Comparison of ENCODE assay signal across 10 mouse cellular contexts in the genomic region with DNA sequence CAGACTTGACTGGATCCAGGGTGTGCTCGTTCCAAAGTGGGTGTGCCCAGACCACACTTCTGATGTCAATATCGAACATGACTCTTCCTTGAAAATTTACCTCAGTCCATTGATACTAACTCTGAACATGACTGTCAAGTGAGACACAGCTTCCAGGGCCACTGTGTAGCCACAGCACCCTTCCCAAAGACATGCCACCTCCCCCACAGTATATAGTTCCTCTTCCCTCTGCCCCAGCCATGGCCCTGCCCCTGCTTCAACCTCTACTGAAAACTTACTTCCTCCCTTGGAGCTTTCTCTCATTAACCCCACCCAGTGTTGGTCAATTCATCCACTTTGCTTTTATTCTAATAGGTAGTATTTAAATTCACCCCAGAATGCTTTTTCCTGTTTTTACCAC. TPM values are rescaled to one million over a fixed set of nuclear protein-coding genes. Genes with fewer than 3 reads are reported as not detected.
DNase-seq lines count a peak whose midpoint lies in the region; ATAC-seq and TF ChIP-seq lines count a peak whose summit lies in the region.
"Had no signal": no experiment of that assay in that cellular context is flagged by ENCODE, and none has a peak within 500 bp of the region (broad histone marks: within the 10 kb centered on the region; RNA-seq: fewer than 3 reads in every experiment).

No protein-coding gene starts in this region.

- no peak overlapping the region for H3K4me3 ChIP-seq in liver, embryonic 12.5 days
- no peak overlapping the region for H3K4me3 ChIP-seq in lung, postnatal 0 days (ENCODE audit: low read depth, low read length)

- peaks cover 32% of the 10 kb centered on the region; the same call in 1 of the 2 replicates for H3K27me3 ChIP-seq in liver, embryonic 12.5 days (replicated peaks)
- no peaks in the 10 kb centered on the region for H3K27me3 ChIP-seq in lung, postnatal 0 days (replicated peaks; ENCODE audit: insufficient read depth, low read length)
- no peaks in the 10 kb centered on the region for H3K27me3 ChIP-seq in splenic B cell, adult 2 months (ENCODE audit: control insufficient read depth, insufficient read depth, low read length, poor library complexity, severe bottlenecking)

- peak; percentile 29 for DNase-seq in liver
- DNase-seq in lung, postnatal 0 days (ENCODE audit: low spot score) = peak; percentile 57
- peak; percentile 78 for DNase-seq in splenic B cell, adult 2 months (ENCODE audit: low read depth, low spot score)
- no peak for DNase-seq in frontal cortex, postnatal 14 days (ENCODE audit: low spot score in 2 of 2)
- DNase-seq in layer of hippocampus, adult 8-10 months (ENCODE audit: low spot score in 2 of 2) = no peak
- DNase-seq: cerebellum, postnatal 36 days; forebrain, postnatal 0 days; kidney, adult 2 months had no signal

- H3K4me1 ChIP-seq in liver, embryonic 12.5 days = peaks cover 75% of the 10 kb centered on the region
- peaks cover 5% of the 10 kb centered on the region; the same call in 1 of the 2 replicates for H3K4me1 ChIP-seq in lung, postnatal 0 days (ENCODE audit: insufficient read depth, low read depth, low read length)

- no peak for TF ChIP-seq EP300 in lung, postnatal 0 days (IDR thresholded peaks at IDR 0.05)

- H3K9ac ChIP-seq in liver, embryonic 12.5 days = no peak overlapping the region
- no peak overlapping the region for H3K9ac ChIP-seq in lung, postnatal 0 days (replicated peaks; ENCODE audit: low read depth)
- H3K9ac ChIP-seq: forebrain, postnatal 0 days had no signal

- H3K36me3 ChIP-seq in liver, embryonic 12.5 days = no peaks in the 10 kb centered on the region
- no peaks in the 10 kb centered on the region for H3K36me3 ChIP-seq in lung, postnatal 0 days (ENCODE audit: insufficient read depth, low read length)
- H3K36me3 ChIP-seq in splenic B cell, adult 2 months (ENCODE audit: control insufficient read depth, insufficient read depth, low read length, poor library complexity, severe bottlenecking) = peaks cover 1% of the 10 kb centered on the region; the same call in 1 of the 2 replicates

- no peak overlapping the region for H3K4me2 ChIP-seq in liver, embryonic 12.5 days
- H3K4me2 ChIP-seq in lung, postnatal 0 days (replicated peaks; ENCODE audit: low read depth, low read length) = no peak overlapping the region

- 28% methylated on average over 2 of the region's 2 CpGs for WGBS in liver, embryonic 12.5 days (ENCODE audit: insufficient replicate concordance)
- WGBS in lung, postnatal 0 days = 44% methylated on average over 2 of the region's 2 CpGs

- H3K9me3 ChIP-seq in liver, embryonic 12.5 days (replicated peaks) = no peaks in the 10 kb centered on the region
- H3K9me3 ChIP-seq in lung, postnatal 0 days (ENCODE audit: low read length) = no peaks in the 10 kb centered on the region

- no peak for ATAC-seq in liver, embryonic 12.5 days
- peak; percentile 67 for ATAC-seq in granulocyte monocyte progenitor cell, adult 5-6 weeks (replicated peaks; ENCODE audit: poor library complexity, severe bottlenecking)
- peak; percentile 38 for ATAC-seq in lung, postnatal 0 days
- ATAC-seq: forebrain, postnatal 0 days had no signal

- TF ChIP-seq CTCF in lung, postnatal 0 days (IDR thresholded peaks at IDR 0.05) = no peak

- no peak overlapping the region for H3K27ac ChIP-seq in liver, embryonic 12.5 days
- H3K27ac ChIP-seq in lung, postnatal 0 days (ENCODE audit: low read length) = no peak overlapping the region

RNA-seq across cellular contexts. Expression of a gene that starts 34.0 kb away (rescaled TPM):
- polyA plus RNA-seq in liver, embryonic 12.5 days (2016; fragmentation: Nextera tagmentation; extraction: Ambion mirVana) = 15.3 and 16.2 TPM in 2 replicates
- total RNA-seq in granulocyte monocyte progenitor cell, adult 5-6 weeks (2014; fragmentation: Nextera tagmentation) = 63.4 and 68.3 TPM in 2 replicates
- total RNA-seq in granulocyte monocyte progenitor cell, adult 5-6 weeks (2017) = 106 and 109 TPM in 2 replicates
- polyA plus RNA-seq in lung, postnatal 0 days (2015; fragmentation: Nextera tagmentation; extraction: Ambion mirVana) = 21.1 and 21.4 TPM in 2 replicates
- total RNA-seq in layer of hippocampus, adult 8-10 months (2022) = 10 to 100 TPM in 1 of 4 experiments, 1 to 10 TPM in 3; 4.4 to 11.1 (median 6.3) TPM

Comparison
In these comparisons a context has a peak if more than half of its experiments do, and no peak if none do; other contexts are left out.
1. DNase-seq: peak in liver (single experiment), lung, postnatal 0 days (single experiment) and splenic B cell, adult 2 months (single experiment); none in frontal cortex, postnatal 14 days (0 of 2) and layer of hippocampus, adult 8-10 months (0 of 2).
2. RNA of a gene that starts 34.0 kb away (total RNA-seq): 63.4 to 109 TPM in granulocyte monocyte progenitor cell, adult 5-6 weeks; 4.4 to 11.1 TPM in layer of hippocampus, adult 8-10 months; every median in the first group is over 4 times any median in the second.